Mouse (Mus musculus) left cerebral cortex, adult 2 months (tissue): ENCODE measurements at regions not wholly inside any gene's neighbourhood (a gene's known extent, or its start where the extent isn't known, plus 50 kb on each side); places are given as distances from the start of the nearest gene placed in this dataset.
A peak's percentile ranks its signal among the peaks of the same experiment; 100 is the strongest.
"Not testable (repeated sequence)": the region's sequence is repeated elsewhere in the genome, so short reads cannot be mapped to it uniquely, and the experiment has no call there.

ENCODE experiments used
- DNase-seq, 2 experiments: peaks; one replicate each; pipeline ENCODE4 v3.0.0; 2021 to 2022; ENCODE audit warnings: low spot score in 2 of 2, mixed read lengths in 1 of 2; ENCODE audit errors: extremely low spot score in 1 of 2
- H3K27ac ChIP-seq: fragments of 200-600 bp; 2 replicates; pipeline ENCODE4 v1.8.1; 2022
- H3K4me3 ChIP-seq: fragments of 200-600 bp; 2 replicates; pipeline ENCODE4 v1.8.1; 2022
- CTCF ChIP-seq: fragments of 200-600 bp; IDR thresholded peaks from 2 replicates; pipeline ENCODE4 v1.8.1; 2022; ENCODE audit warnings: antibody characterized with exemption, mild to moderate bottlenecking, moderate library complexity
- intact Hi-C: fragments of 180-260 bp; cut with DNase I; formaldehyde crosslinking; loops from one replicate; pipeline ENCODE4 v1.15.1; 2025

GRCm38 (mm10) chr9:33080271-33080670, 444.2 kb downstream of the Ets1 start:
- H3K4me3 ChIP-seq, result no peak overlapping the region
- DNase-seq, result no peak
- TF ChIP-seq CTCF, result no peak
- no peak overlapping the region for H3K27ac ChIP-seq
- intact Hi-C loops, result loop anchor here (2.0 to 5.0 kb wide), 4 partner anchors 139 to 675 kb away; no protein-coding TSS in a partner anchor

GRCm38 (mm10) chr9:33080774-33081173, 444.8 kb downstream of the Ets1 start:
- peak; percentile 17 to 28 for DNase-seq
- Histone ChIP-seq H3K27ac (no peak overlapping the region), H3K4me3 (no peak overlapping the region)
- TF ChIP-seq CTCF, result peak; percentile 65
- intact Hi-C loops, result loop anchor here (2.0 to 5.0 kb wide), 4 partner anchors 140 to 676 kb away; no protein-coding TSS in a partner anchor

- intact Hi-C loops, result no loop called here
- Histone ChIP-seq H3K4me3 (no peak overlapping the region), H3K27ac (no peak overlapping the region)
- no peak for DNase-seq
- no peak for TF ChIP-seq CTCF
Measured at GRCm38 (mm10) chr9:33089977-33090376, 454.0 kb downstream of the Ets1 start.

GRCm38 (mm10) chr9:33091664-33092063, 455.6 kb downstream of the Ets1 start:
- intact Hi-C loops, result no loop called here
- Histone ChIP-seq H3K27ac (no peak overlapping the region), H3K4me3 (no peak overlapping the region)
- no peak for DNase-seq
- no peak for TF ChIP-seq CTCF

GRCm38 (mm10) chr9:33095654-33096053, 459.6 kb downstream of the Ets1 start:
- H3K4me3 ChIP-seq, result no peak overlapping the region
- DNase-seq, result peak; percentile 69 to 72
- no peak overlapping the region for H3K27ac ChIP-seq
- intact Hi-C loops, result loop anchor here (1.0 to 5.0 kb wide), 4 partner anchors 151 to 823 kb away; no protein-coding TSS in a partner anchor
- peak; percentile 89 for TF ChIP-seq CTCF

- H3K27ac ChIP-seq, result no peak overlapping the region
- H3K4me3 ChIP-seq, result no peak overlapping the region
- no peak for TF ChIP-seq CTCF
- intact Hi-C loops, result no loop called here
- DNase-seq, result no peak
Measured at GRCm38 (mm10) chr9:33101206-33101605, 465.2 kb downstream of the Ets1 start.

GRCm38 (mm10) chr9:33104623-33105074, 468.6 kb downstream of the Ets1 start:
- TF ChIP-seq CTCF, result no peak
- no peak overlapping the region for H3K4me3 ChIP-seq
- intact Hi-C loops, result no loop called here
- DNase-seq, result no peak
- H3K27ac ChIP-seq, result no peak overlapping the region

GRCm38 (mm10) chr9:33123841-33124240, 487.8 kb downstream of the Ets1 start:
- TF ChIP-seq CTCF, result no peak
- H3K27ac ChIP-seq, result no peak overlapping the region
- intact Hi-C loops, result no loop called here
- no peak for DNase-seq
- H3K4me3 ChIP-seq, result no peak overlapping the region

GRCm38 (mm10) chr9:33152186-33152585, 516.2 kb downstream of the Ets1 start:
- Histone ChIP-seq H3K4me3 (no peak overlapping the region), H3K27ac (no peak overlapping the region)
- intact Hi-C loops, result no loop called here
- no peak for TF ChIP-seq CTCF
- no peak for DNase-seq

GRCm38 (mm10) chr9:33168159-33168558, 532.1 kb downstream of the Ets1 start:
- no peak for DNase-seq
- H3K27ac ChIP-seq, result no peak overlapping the region
- no peak for TF ChIP-seq CTCF
- no peak overlapping the region for H3K4me3 ChIP-seq
- intact Hi-C loops, result no loop called here

- DNase-seq, H3K4me3 ChIP-seq, H3K27ac ChIP-seq, intact Hi-C loops: not testable (repeated sequence)
Measured at GRCm38 (mm10) chr9:33169093-33169492, 533.1 kb downstream of the Ets1 start.

GRCm38 (mm10) chr9:33180066-33180465, 544.0 kb downstream of the Ets1 start:
- no peak for DNase-seq
- no peak overlapping the region for H3K27ac ChIP-seq
- intact Hi-C loops, result no loop called here

GRCm38 (mm10) chr9:33187187-33187586, 551.2 kb downstream of the Ets1 start:
- intact Hi-C loops, result no loop called here
- Histone ChIP-seq H3K27ac (no peak overlapping the region), H3K4me3 (no peak overlapping the region)
- no peak for DNase-seq
- TF ChIP-seq CTCF, result no peak

More at GRCm38 (mm10) chr9:33180066-33180465, 544.0 kb downstream of the Ets1 start:
- H3K4me3 ChIP-seq, result no peak overlapping the region
- TF ChIP-seq CTCF, result no peak
